In genomic region chr6:32397133-32397730, GRCm38 (mm10) we compare ENCODE assay signal across 8 mouse cellular contexts.
DNase-seq lines count a peak whose midpoint lies in the region; ATAC-seq and TF ChIP-seq lines count a peak whose summit lies in the region.

No protein-coding gene starts in this region.

- no peaks in the 10 kb centered on the region for H3K27me3 ChIP-seq in Patski

- peak; percentile 83 for ATAC-seq in Patski
- ATAC-seq in megakaryocyte progenitor cell, adult 5-6 weeks (replicated peaks; ENCODE audit: poor library complexity) = no peak

- CTCF ChIA-PET in Patski (lab: Charles Lee) = interaction anchor here (0.9 to 1.8 kb wide), 3 partner anchors 9 to 194 kb away, joined by 3 to 5 read pairs (median 3); no protein-coding TSS in a partner anchor

- peak; percentile 88 for DNase-seq in Patski (ENCODE audit: low read depth, low spot score)
- DNase-seq in cerebellum, adult 18-20 months = peak; percentile 95 to 96
- DNase-seq in frontal cortex, postnatal 14 days (ENCODE audit: low spot score in 2 of 2) = peak; percentile 48 to 62
- DNase-seq in heart, postnatal 36 days = peak; percentile 91
- peak; percentile 58 for DNase-seq in layer of hippocampus, adult 9-11 months
- peak; percentile 89 for DNase-seq in lung, postnatal 14 days
- peak; percentile 15 to 24 for DNase-seq in spleen, postnatal 36 days (ENCODE audit: low spot score in 2 of 2)

- in situ Hi-C loops in Patski (cut with MboI; ENCODE audit: low pct_unique_long_range_greater_than_20kb) = no loop called here

- POLR2A ChIA-PET in Patski (lab: Charles Lee) = interaction anchor here (1.2 kb wide), 1 partner anchor 58 kb away, joined by 3 read pairs; no protein-coding TSS in a partner anchor

- intact Hi-C loops in heart, postnatal 36 days (cut with DNase I) = loop anchor here (1.0 to 5.0 kb wide), 5 partner anchors 65 to 194 kb away; no protein-coding TSS in a partner anchor

- no peak for TF ChIP-seq CTCF in Patski (IDR thresholded peaks at IDR 0.05)

Comparison
In these comparisons a context has a peak if more than half of its experiments do, and no peak if none do; other contexts are left out.
1. DNase-seq: peak in every context shown above with its lines; median percentile 96 in cerebellum, adult 18-20 months; 91 in heart, postnatal 36 days; 89 in lung, postnatal 14 days; 88 in Patski; 58 in layer of hippocampus, adult 9-11 months; 55 in frontal cortex, postnatal 14 days; 20 in spleen, postnatal 36 days.